Mouse (Mus musculus) megakaryocyte, embryonic 14.5 days (primary cell): ENCODE data around the gene Olfr1231. TPM values are rescaled to one million over a fixed set of nuclear protein-coding genes. Genes with fewer than 3 reads are reported as not detected.

ENCODE experiments used
- H3K27me3 ChIP-seq: replicated peaks from 2 replicates; pipeline ENCODE3; 2012; ENCODE audit warnings: inconsistent platforms
- H3K36me3 ChIP-seq: replicated peaks from 2 replicates; pipeline ENCODE3; 2012; ENCODE audit warnings: low read length, inconsistent platforms, mixed read lengths
- H3K4me1 ChIP-seq: 2 replicates; pipeline ENCODE4 v1.6.1; 2012; ENCODE audit warnings: inconsistent platforms
- H3K4me3 ChIP-seq: replicated peaks from 2 replicates; pipeline ENCODE3; 2012; ENCODE audit warnings: moderate library complexity, mild to moderate bottlenecking, inconsistent platforms
- H3K9me3 ChIP-seq: 2 replicates; pipeline ENCODE4 v1.6.1; 2012; ENCODE audit warnings: inconsistent platforms
- FLI1 ChIP-seq: IDR thresholded peaks from 2 replicates; pipeline ENCODE4 v1.6.1; 2012; ENCODE audit warnings: low read length, inconsistent platforms, mixed read lengths
- GATA1 ChIP-seq: IDR thresholded peaks from 3 replicates; pipeline ENCODE4 v1.6.1; 2012; ENCODE audit warnings: mixed read lengths, low read length, inconsistent platforms, borderline replicate concordance
- polyA plus RNA-seq: library from polyadenylated mRNA; stranded (reverse); fragments of >175 nt; gene quantifications from 2 replicates; pipeline ENCODE4 v1.2.3, GENCODE M21; 2012; ENCODE audit warnings: low replicate concordance; ENCODE audit not compliant: insufficient read depth

The Olfr1231 gene
- not detected in 2 replicates for polyA plus RNA-seq

DNA sequence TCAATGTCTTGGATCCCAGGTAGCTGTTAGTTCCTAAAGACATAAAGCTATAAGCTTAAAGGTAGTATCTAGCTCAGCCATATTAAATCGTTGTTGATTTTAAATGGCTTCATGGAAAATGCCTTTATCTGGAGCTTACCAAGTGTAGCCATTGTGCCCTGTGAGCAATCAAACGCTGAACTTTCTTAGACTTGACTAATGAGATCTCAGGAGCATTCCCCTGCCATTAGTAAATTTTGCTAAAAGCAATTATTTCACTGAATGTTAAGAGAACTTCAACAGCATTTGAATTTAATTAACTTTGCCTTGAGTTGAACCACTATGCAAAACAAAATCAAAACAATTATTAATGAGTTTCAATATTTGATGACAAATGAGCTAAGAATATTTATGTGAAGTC lies at the start of gene Olfr1231:
Olfr1231 (minus strand) TSS at position 101 of the 400 bp plus-strand sequence.
- no peaks in the 10 kb centered on the region for H3K4me1 ChIP-seq
- H3K27me3 ChIP-seq = no peaks in the 10 kb centered on the region
- H3K9me3 ChIP-seq = 0 out of 2 replicates have a peak, but pooled peaks cover 5% of the 10 kb centered on the region
- no peak within 1 kb of the TSS for H3K4me3 ChIP-seq
- H3K36me3 ChIP-seq = no peaks in the 10 kb centered on the region
- TF ChIP-seq FLI1 = no peak
- no peak for TF ChIP-seq GATA1

DNA sequence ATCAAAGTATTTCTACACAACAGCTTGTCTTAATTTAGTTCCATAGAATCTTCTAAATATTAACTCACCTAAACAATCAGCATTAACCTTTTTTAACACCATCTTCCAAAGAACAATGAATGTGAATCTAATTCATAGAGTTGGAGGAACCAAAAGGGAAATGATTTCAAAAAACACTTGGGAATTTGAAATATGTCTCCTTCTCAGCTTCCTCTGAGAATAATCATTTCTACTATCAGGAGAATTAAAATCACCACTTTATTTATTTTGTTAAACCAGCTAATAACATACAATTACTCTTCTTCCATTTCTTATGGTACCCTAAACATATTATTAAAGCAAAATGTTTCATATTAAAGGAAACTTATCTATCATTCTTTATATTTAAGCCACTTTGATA lies 35.4 kb upstream of the Olfr1231 start, which contains the start of gene Olfr1233:
Olfr1233 (minus strand) TSS at position 101 of the 400 bp plus-strand sequence.
- TF ChIP-seq FLI1 = no peak
- no peak for TF ChIP-seq GATA1
- Histone ChIP-seq H3K4me1 (no peaks in the 10 kb centered on the region), H3K27me3 (no peaks in the 10 kb centered on the region), H3K36me3 (no peaks in the 10 kb centered on the region), H3K4me3 (no peak within 1 kb of the TSS), H3K9me3 (peaks cover 2% of the 10 kb centered on the region; the same call in 1 of the 2 replicates)

DNA sequence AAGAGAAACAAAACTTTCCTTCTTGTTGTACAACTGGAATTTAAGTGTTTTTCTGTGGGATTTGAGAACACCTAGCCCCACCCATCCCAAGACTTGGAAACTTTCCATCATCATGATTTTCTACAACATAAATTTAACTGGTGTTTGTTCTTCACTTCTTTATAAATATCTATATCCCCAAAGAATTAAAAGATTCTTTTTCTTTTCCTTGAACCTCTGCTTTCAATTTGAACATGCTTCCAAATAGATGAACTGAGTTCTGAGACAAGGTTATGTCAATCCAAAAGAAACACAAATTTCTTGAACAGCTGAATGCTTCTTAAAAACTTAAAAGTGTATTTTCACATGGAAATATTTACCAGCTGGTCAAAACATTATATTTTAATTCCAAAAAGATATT lies 22.7 kb upstream of the Olfr1231 start, which contains the start of gene Olfr1232:
Olfr1232 (minus strand) TSS at position 101 of the 400 bp plus-strand sequence.
- TF ChIP-seq GATA1 = no peak
- Histone ChIP-seq H3K36me3 (no peaks in the 10 kb centered on the region), H3K27me3 (no peaks in the 10 kb centered on the region), H3K4me3 (no peak within 1 kb of the TSS), H3K9me3 (no peaks in the 10 kb centered on the region), H3K4me1 (no peaks in the 10 kb centered on the region)

DNA sequence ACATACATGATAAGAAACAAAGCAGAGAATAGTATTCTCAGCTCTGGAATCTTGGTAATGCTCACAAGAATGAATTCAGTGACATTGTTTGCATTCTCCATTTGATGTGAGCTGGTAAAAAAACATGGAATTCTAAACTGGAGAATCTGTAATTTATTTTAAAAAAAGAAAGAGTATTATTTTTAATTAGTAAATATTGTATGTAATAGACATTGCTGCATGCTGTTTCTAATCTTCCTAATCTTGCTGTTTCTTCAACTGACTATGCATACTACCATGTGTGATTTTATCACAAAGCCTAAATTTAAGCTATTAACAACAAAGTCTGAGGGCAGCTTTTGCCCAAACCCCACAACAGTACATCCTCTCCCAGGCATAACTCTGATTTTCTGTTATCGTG lies 9.7 kb downstream of the Olfr1231 start, which contains the start of gene Olfr1230:
Olfr1230 (minus strand) TSS at position 101 of the 400 bp plus-strand sequence.
- Histone ChIP-seq H3K27me3 (no peaks in the 10 kb centered on the region), H3K36me3 (no peaks in the 10 kb centered on the region), H3K9me3 (no peaks in the 10 kb centered on the region), H3K4me1 (no peaks in the 10 kb centered on the region), H3K4me3 (no peak within 1 kb of the TSS)
- TF ChIP-seq FLI1 (no peak), GATA1 (no peak)

DNA sequence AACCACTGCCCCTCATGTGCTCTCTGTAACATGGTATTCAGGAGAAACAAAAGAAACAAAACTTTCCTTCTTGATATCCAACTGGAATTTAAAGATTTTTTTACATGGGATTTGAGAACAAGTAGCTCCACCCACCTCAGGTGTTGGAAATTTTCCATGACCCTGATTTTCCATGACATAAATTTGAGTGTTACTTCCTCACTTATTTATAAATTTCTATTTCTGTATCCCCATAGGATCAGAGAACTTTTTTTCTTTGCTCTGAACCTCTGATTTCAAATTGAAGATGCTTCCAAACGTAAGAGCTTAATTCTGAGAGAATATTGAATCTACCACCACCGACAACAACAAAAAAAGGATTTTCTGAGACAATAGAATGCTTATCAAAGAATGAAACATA lies 19.0 kb downstream of the Olfr1231 start, which contains the start of gene Olfr1229:
Olfr1229 (minus strand) TSS at position 101 of the 400 bp plus-strand sequence.
- H3K4me1 ChIP-seq = no peaks in the 10 kb centered on the region
- no peak within 1 kb of the TSS for H3K4me3 ChIP-seq
- TF ChIP-seq FLI1 (no peak), GATA1 (no peak)
- H3K36me3 ChIP-seq = no peaks in the 10 kb centered on the region
- no peaks in the 10 kb centered on the region for H3K27me3 ChIP-seq
- H3K9me3 ChIP-seq = no peaks in the 10 kb centered on the region

DNA sequence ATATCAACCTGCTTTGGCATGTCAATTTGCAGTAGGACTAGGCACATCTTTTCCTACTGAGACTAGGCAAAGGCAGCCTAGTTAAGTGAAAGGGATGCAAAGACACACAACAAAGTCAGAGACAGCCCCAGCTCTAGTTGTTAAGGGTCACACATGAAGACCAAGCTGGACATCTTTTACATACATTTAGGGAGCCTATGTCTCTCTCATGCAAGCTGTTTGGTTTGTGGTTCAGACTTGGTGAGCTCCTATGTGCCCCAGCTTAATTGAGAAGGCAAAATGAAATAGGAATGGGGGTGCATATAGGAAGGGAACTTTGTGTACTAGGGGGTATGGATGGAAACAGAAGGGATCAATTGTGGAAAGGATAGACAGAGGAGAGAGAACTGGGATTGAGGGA lies 52.9 kb downstream of the Olfr1231 start, which contains the start of gene Olfr1228:
Olfr1228 (minus strand) TSS at position 101 of the 400 bp plus-strand sequence.
- Histone ChIP-seq H3K9me3 (no peaks in the 10 kb centered on the region), H3K4me3 (no peak within 1 kb of the TSS), H3K27me3 (no peaks in the 10 kb centered on the region), H3K36me3 (no peaks in the 10 kb centered on the region), H3K4me1 (no peaks in the 10 kb centered on the region)
- TF ChIP-seq FLI1 (no peak), GATA1 (no peak)

Other genes starting within 250 kb of the Olfr1231 start
- not detected in 2 replicates for gene Olfr1218, start 245.9 kb downstream of the Olfr1231 start, polyA plus RNA-seq
- gene Olfr1219, start 223.6 kb downstream of the Olfr1231 start, polyA plus RNA-seq = not detected in 2 replicates
- gene Olfr1220, start 200.2 kb downstream of the Olfr1231 start, polyA plus RNA-seq = not detected in 2 replicates
- gene Olfr1221, start 189.8 kb downstream of the Olfr1231 start, polyA plus RNA-seq = not detected in 2 replicates
- gene Olfr1222, start 174.0 kb downstream of the Olfr1231 start, polyA plus RNA-seq = not detected in 2 replicates
- not detected in 2 replicates for gene Olfr1223, start 155.5 kb downstream of the Olfr1231 start, polyA plus RNA-seq
- gene Olfr1224-ps1, start 143.0 kb downstream of the Olfr1231 start, polyA plus RNA-seq = not detected in 2 replicates
- gene Olfr1225, start 132.4 kb downstream of the Olfr1231 start, polyA plus RNA-seq = not detected in 2 replicates
- not detected in 2 replicates for gene Olfr1226, start 107.0 kb downstream of the Olfr1231 start, polyA plus RNA-seq
- gene Olfr1228, start 53.0 kb downstream of the Olfr1231 start, polyA plus RNA-seq = not detected in 2 replicates
- gene Olfr1229, start 19.1 kb downstream of the Olfr1231 start, polyA plus RNA-seq = not detected in 2 replicates
- not detected in 2 replicates for gene Olfr1230, start 9.8 kb downstream of the Olfr1231 start, polyA plus RNA-seq
- gene Olfr1232, start 22.6 kb upstream of the Olfr1231 start, polyA plus RNA-seq = not detected in 2 replicates
- not detected in 2 replicates for gene Olfr1233, start 35.3 kb upstream of the Olfr1231 start, polyA plus RNA-seq
- gene Olfr1234, start 57.8 kb upstream of the Olfr1231 start, polyA plus RNA-seq = not detected in 2 replicates
- gene Olfr1238, start 102.6 kb upstream of the Olfr1231 start, polyA plus RNA-seq = not detected in 2 replicates
- not detected in 2 replicates for gene Olfr1239, start 113.3 kb upstream of the Olfr1231 start, polyA plus RNA-seq
- gene Olfr1240, start 135.9 kb upstream of the Olfr1231 start, polyA plus RNA-seq = 0.07 TPM in 1 of 2 replicates, not detected in the other
- gene Olfr1241, start 180.1 kb upstream of the Olfr1231 start, polyA plus RNA-seq = not detected in 2 replicates
- gene Olfr1242, start 191.3 kb upstream of the Olfr1231 start, polyA plus RNA-seq = not detected in 2 replicates
- 2.7 TPM in 1 of 2 replicates, not detected in the other for gene Olfr1243, start 224.4 kb upstream of the Olfr1231 start, polyA plus RNA-seq